Mouse (Mus musculus) fat pad, adult 2 months (tissue): ENCODE results near the gene Tcp11.

ENCODE experiments used
- DNase-seq: peaks from one replicate; pipeline ENCODE4 v3.0.0-alpha.2; 2011; ENCODE audit warnings: low read depth, low spot score; ENCODE audit errors: extremely low read depth

Tcp11 gene

DNA sequence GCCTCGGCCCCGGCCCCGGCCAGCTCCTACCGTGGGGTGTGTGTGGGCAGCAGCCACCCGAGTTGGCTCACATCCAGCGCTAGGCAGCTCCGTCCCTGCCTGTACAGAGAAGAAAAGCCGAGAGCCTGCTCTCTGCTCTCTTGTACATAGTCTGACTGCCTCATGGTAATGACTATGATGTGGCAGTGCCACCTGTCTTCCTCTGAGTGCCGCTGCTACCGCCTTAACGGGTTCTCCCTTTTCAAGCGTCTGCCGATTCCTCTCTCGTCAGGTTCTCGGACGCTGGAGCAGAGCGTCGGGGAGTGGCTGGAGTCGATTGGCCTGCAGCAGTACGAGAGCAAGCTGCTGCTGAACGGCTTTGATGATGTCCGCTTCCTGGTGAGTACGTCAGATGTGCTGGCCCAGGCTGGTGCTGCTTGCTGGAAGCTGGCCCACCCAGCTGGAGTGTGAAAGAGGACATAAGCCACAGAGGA is 38.1 kb downstream of the Tcp11 start:
- DNase-seq, result no peak

DNA sequence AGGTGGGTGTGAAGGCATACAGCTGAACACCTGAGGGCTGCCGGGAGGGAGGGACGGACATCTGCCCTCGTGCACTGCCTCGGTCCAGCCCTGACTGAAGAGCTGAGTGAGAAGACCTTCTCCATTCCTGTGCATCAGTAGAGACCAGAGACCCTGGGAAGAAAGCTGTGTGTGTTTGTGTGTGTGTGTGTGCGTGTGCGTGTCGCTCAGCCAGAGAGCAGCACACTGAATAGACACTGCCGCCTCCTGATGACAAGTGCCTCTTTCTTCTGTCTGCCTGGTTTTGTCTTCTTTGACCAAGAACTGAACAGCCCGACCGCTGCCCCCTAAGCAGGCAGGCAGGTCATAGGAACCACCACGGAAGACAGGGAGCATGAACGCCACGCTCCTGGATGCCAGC is 39.1 kb downstream of the Tcp11 start:
- DNase-seq, result no peak

GRCm38 (mm10) chr17:28040620-28041019 is 39.8 kb downstream of the Tcp11 start:
- DNase-seq, result no peak

- DNase-seq, result no peak
Observed at GRCm38 (mm10) chr17:28036813-28037756, 43.4 kb downstream of the Tcp11 start.

- no peak for DNase-seq
Observed at GRCm38 (mm10) chr17:28034986-28035385, 45.5 kb downstream of the Tcp11 start.

DNA sequence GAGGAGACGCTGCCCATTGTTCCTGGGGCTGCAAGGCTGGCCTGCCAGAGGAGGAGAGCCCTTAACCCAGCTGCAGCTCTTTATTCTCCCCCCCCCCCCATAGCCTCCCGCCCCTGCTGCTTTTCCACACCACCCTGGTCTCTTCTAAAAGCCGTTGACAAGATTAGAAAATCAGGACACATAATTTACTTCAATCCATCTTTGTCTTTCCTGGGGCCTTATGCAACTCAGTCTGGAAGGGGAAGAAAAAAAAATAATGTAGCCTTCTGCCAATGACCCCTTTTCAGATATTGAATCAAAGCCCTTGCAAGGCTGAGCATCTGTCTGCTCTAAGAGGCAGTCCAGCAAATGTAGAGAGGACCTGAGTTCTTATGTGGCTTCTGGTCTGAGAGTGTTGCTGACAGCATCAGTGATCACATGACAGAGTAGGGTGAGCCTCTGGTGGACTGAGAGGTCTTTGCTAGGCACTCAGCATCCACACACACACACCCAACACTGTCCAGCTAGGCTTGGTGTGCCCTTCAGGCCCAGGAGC is 47.3 kb downstream of the Tcp11 start:
- DNase-seq, result no peak

DNA sequence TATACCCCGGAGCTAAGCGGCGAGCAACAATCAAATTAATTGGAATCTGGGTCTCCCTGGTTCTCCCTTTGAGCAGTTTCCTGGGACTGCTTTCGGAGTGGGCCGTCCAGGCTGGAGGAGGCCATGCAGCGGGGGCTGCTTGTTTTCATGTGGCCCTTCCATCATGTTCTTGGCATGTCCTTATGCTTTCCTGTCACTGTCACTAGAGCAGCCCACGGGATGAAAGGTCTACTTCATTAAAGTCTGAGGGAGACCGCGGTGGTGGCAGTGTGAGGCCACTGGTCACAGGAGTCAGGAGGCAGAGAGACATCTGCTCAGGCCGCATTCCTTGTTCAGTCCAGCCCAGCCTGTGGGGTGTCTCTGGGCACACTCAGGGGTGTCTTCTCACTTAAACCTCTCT is 48.2 kb downstream of the Tcp11 start:
- no peak for DNase-seq

GRCm38 (mm10) chr17:28031281-28031941 is 49.0 kb downstream of the Tcp11 start:
- DNase-seq, result peak; percentile 72

GRCm38 (mm10) chr17:28030446-28030845 is 50.0 kb downstream of the Tcp11 start:
- peak; percentile 61 for DNase-seq

DNA sequence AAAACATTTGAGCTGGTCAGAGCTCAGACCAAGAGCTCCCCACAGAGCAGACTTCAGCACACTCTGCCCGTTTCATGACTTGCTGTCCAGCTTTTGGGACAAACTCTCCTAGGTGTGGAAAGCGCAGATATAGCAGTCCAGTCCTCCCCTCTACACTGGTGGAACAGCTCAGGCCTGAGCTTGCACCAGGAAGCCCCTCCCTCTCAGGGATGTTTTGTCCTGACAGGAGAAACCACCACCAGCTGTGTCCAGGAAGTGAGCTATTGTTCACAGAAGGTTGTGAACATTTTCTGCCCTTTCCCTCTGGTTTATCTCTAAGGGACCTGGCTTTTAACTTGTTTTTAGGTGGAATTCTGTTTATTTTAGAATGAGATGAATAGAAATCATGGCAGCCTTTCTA is 51.1 kb downstream of the Tcp11 start:
- DNase-seq, result no peak

GRCm38 (mm10) chr17:28028236-28028635 is 52.2 kb downstream of the Tcp11 start:
- DNase-seq, result no peak

DNA sequence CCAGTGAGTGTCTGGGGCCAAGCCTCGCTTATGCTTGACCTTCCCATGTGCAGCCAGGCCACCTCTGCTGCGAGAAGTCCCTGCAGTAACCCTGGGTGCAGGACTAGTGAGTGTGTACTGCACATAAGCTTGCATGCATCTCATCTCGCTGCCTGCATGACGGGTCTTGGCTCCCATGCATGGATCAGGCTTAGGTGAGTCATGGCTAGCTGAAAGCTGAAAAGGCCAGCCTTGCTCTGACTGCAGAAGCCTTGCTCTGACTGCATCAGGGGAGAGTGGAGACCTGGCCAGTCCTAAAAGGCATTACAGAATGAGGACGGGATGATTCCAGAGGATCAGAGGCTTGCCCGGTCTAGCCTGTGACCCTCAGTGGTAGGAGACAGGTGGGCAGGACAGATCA is 53.2 kb downstream of the Tcp11 start:
- DNase-seq, result no peak

DNA sequence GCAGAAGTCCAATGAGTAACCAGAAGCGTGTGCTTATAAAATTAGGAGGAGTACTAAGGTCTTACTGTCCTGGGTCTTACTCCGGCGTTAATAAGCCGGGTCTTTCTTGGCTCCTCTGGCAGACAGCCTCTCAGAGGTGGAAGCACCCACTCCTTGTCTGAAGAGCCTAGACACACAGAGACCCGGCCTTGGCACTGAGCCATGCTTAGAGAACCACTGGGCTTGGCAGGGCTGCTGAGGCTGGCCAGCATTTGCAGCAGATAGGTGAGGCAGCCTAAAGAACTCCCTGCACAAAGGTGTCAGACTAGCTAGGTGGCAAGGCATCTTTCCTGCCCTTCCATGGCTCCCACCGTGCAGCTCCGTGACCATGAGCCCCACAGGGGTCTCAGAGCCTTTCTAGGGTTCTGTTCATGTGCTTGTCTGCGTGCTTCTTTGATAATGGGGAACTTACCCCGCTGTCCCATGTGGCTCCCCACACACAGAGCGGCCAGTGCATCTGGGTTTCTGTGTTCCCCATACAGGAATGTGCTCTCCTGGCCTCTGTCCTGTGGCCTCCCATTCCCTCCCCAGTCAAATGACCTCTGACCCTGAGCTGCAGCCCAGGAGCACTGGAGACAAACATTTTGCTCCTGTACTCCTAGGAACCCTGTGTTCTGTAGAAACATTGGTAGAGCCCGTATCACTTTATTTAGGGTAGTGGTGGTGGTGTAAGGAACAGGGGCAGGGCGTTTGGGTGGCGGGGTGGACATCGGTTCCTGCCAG is 54.1 kb downstream of the Tcp11 start:
- DNase-seq, result no peak

GRCm38 (mm10) chr17:28025541-28025961 is 54.9 kb downstream of the Tcp11 start:
- no peak for DNase-seq

- peak; percentile 97 for DNase-seq
Observed at GRCm38 (mm10) chr17:28022854-28023655, 57.4 kb downstream of the Tcp11 start.

GRCm38 (mm10) chr17:28021911-28022310 is 58.5 kb downstream of the Tcp11 start:
- DNase-seq, result peak; percentile 94

GRCm38 (mm10) chr17:28019785-28020696 is 60.4 kb downstream of the Tcp11 start:
- DNase-seq, result no peak

DNA sequence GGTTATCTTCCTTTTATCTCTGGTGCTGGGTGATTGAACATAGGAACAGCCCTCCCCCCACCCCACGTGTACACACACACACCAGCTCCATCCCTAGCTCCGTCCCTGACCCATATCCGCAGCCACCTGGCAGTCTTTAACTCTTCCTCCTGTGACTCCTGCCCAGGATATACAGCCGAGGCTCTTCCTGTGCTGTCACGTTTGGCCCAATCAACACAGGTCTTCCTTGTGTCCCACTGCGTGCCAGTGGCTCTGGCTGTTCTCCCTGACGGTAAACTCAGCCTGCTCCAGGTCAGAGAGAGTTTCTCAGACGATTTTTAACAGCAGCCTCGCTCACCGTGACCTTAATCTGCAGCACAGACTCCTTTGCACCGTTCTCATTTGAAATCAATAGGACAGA is 61.7 kb downstream of the Tcp11 start:
- no peak for DNase-seq

GRCm38 (mm10) chr17:28018344-28018743 is 62.1 kb downstream of the Tcp11 start:
- DNase-seq, result no peak
